Mouse (Mus musculus) liver, embryonic 14.5 days (tissue): ENCODE measurements around the gene Maml3. TPM values are rescaled to one million over a fixed set of nuclear protein-coding genes. Genes with fewer than 3 reads are reported as not detected.

ENCODE experiments used
- ATAC-seq: fragments of 200-750 bp; cut with Nextera tagmentation; 2 replicates; pipeline ENCODE4 v1.8.0; 2017; ENCODE audit warnings: moderate number of reproducible peaks, mild to moderate bottlenecking, moderate library complexity; ENCODE audit not compliant: insufficient read depth
- DNase-seq, 3 experiments: peaks; one replicate each; pipeline ENCODE4 v3.0.0-alpha.2; 2012 to 2013; ENCODE audit warnings: low read depth in 3 of 3, low spot score in 3 of 3
- H3K27ac ChIP-seq: fragments of 300-500 bp; sonication (generic); 2 replicates; pipeline ENCODE4 v1.5.1; 2014; ENCODE audit warnings: moderate library complexity, mild to moderate bottlenecking, control low read depth, inconsistent platforms
- H3K27me3 ChIP-seq: fragments of 300-500 bp; sonication (generic); 2 replicates; pipeline ENCODE4 v1.6.1; 2014; ENCODE audit warnings: mild to moderate bottlenecking, low read length, moderate library complexity; ENCODE audit not compliant: control insufficient read depth, insufficient read depth
- H3K36me3 ChIP-seq: fragments of 300-500 bp; sonication (generic); replicated peaks from 2 replicates; pipeline ENCODE4 v1.6.1; 2014; ENCODE audit warnings: low read depth; ENCODE audit not compliant: control insufficient read depth, insufficient read depth
- H3K4me1 ChIP-seq, 2 experiments: fragments of 200-500 bp in 1 of 2; fragments of 300-500 bp in 1 of 2; sonication (generic) in 1 of 2; replicated peaks; 2 replicates each; pipeline ENCODE4 v1.6.1; 2012 to 2014; ENCODE audit warnings: antibody characterized with exemption in 1 of 2, inconsistent platforms in 1 of 2, low read length in 1 of 2; ENCODE audit not compliant: control insufficient read depth in 2 of 2, insufficient read depth in 2 of 2
- H3K4me2 ChIP-seq: fragments of 300-500 bp; sonication (generic); 2 replicates; pipeline ENCODE4 v1.6.1; 2014; ENCODE audit warnings: low read depth, mild to moderate bottlenecking, control low read depth, moderate library complexity
- H3K4me3 ChIP-seq, 2 experiments: fragments of 200-500 bp in 1 of 2; fragments of 300-500 bp in 1 of 2; sonication (generic) in 1 of 2; 2 replicates each; pipeline ENCODE4 v1.5.1; 2012 to 2014; ENCODE audit warnings: low read depth in 2 of 2, low read length in 2 of 2, mild to moderate bottlenecking in 2 of 2, control low read depth in 1 of 2, inconsistent platforms in 1 of 2, moderate library complexity in 1 of 2; ENCODE audit not compliant: insufficient read depth in 1 of 2
- H3K9ac ChIP-seq: fragments of 300-500 bp; sonication (generic); replicated peaks from 2 replicates; pipeline ENCODE4 v1.6.1; 2014; ENCODE audit warnings: mild to moderate bottlenecking, control low read depth, moderate library complexity
- H3K9me3 ChIP-seq: fragments of 300-500 bp; sonication (generic); 2 replicates; pipeline ENCODE4 v1.6.1; 2016; ENCODE audit warnings: low read length, mixed read lengths; ENCODE audit not compliant: control insufficient read depth
- CTCF ChIP-seq: IDR thresholded peaks from 2 replicates; pipeline ENCODE4 v1.5.1; 2016; ENCODE audit warnings: antibody characterized with exemption, low read depth, control low read depth
- EP300 ChIP-seq: IDR thresholded peaks from 2 replicates; pipeline ENCODE4 v1.6.1; 2016; ENCODE audit warnings: antibody characterized with exemption, low read depth
- WGBS: fragments of 180-500 bp; shearing (Covaris S2); extraction: QIAGEN DNeasy Blood & Tissue Kit; methylation state at CpG from one replicate; pipeline ENCODE4 v1.1.7; 2014; ENCODE audit not compliant: insufficient replicate concordance; 5-methylcytosine and 5-hydroxymethylcytosine counted together
- polyA plus RNA-seq, 2 experiments: library from polyadenylated mRNA; depleted of rRNA in 1 of 2; stranded (reverse) in 1 of 2; unstranded in 1 of 2; fragments of >200 nt; fragmentation: Nextera tagmentation in 1 of 2; extraction: Ambion mirVana in 1 of 2; gene quantifications; 2 replicates each; pipeline versions ENCODE4 v1.2.1 to v1.2.3; 2012 to 2014

The Maml3 gene
- polyA plus RNA-seq, 2 experiments: 0.57 to 0.71 TPM

- no peaks in the 10 kb centered on the region for H3K9me3 ChIP-seq
- H3K27ac ChIP-seq: no peak overlapping the region
- no peaks in the 10 kb centered on the region for H3K36me3 ChIP-seq
- H3K4me3 ChIP-seq: no peak overlapping the region
- peaks cover 0 to 6% of the 10 kb centered on the region in 2 experiments; a peak in 2 of 4 replicates for H3K4me1 ChIP-seq
- no peaks in the 10 kb centered on the region for H3K27me3 ChIP-seq
- H3K9ac ChIP-seq: no peak overlapping the region
- 64% methylated on average over 6 of the region's 6 CpGs for WGBS
- no peak for DNase-seq
- no peak for TF ChIP-seq CTCF
- no peak for TF ChIP-seq EP300
- H3K4me2 ChIP-seq: no peak overlapping the region
- ATAC-seq: no peak
These were observed 132.3 kb downstream of the Maml3 start for GRCm38 (mm10) chr3:51972576-51972975.

- TF ChIP-seq CTCF (no peak), EP300 (no peak)
- Histone ChIP-seq H3K27ac (no peak overlapping the region), H3K27me3 (no peaks in the 10 kb centered on the region), H3K4me1 (peaks cover 0 to 7% of the 10 kb centered on the region in 2 experiments; a peak in 2 of 4 replicates), H3K9ac (no peak overlapping the region), H3K4me3 (no peak overlapping the region), H3K36me3 (no peaks in the 10 kb centered on the region), H3K4me2 (no peak overlapping the region), H3K9me3 (no peaks in the 10 kb centered on the region)
- 66% methylated on average over 2 of the region's 2 CpGs for WGBS
- ATAC-seq (no peak), DNase-seq (no peak)
These were observed 134.4 kb downstream of the Maml3 start for GRCm38 (mm10) chr3:51970489-51970888.

DNA sequence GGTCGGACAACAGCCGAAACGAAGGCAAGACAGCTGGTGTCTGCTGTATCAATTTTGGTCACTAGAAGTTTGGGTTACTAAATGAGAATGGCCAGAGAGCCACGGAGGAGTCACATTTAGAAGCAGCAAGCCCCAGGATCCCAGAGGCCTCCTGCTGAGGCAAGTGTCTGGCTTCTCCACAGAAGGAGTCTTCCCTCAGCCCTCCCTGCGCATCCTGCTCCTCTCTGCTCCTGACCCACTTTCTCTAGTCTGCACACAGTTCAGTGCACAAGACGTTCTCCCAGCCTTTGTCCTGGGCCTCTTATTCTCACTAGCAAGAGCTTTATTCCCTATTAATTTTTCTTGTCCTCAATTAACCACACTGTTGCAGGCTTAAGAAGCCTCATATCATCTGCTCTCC lies 135.4 kb downstream of the Maml3 start:
- Histone ChIP-seq H3K27ac (no peak overlapping the region), H3K4me3 (no peak overlapping the region), H3K36me3 (no peaks in the 10 kb centered on the region), H3K4me2 (no peak overlapping the region), H3K9me3 (no peaks in the 10 kb centered on the region), H3K9ac (no peak overlapping the region), H3K4me1 (peaks cover 0 to 10% of the 10 kb centered on the region in 2 experiments; a peak in 2 of 4 replicates), H3K27me3 (no peaks in the 10 kb centered on the region)
- DNase-seq (no peak), ATAC-seq (no peak)
- TF ChIP-seq EP300 (no peak), CTCF (no peak)
- 77% methylated on average over 6 of the region's 6 CpGs for WGBS

DNA sequence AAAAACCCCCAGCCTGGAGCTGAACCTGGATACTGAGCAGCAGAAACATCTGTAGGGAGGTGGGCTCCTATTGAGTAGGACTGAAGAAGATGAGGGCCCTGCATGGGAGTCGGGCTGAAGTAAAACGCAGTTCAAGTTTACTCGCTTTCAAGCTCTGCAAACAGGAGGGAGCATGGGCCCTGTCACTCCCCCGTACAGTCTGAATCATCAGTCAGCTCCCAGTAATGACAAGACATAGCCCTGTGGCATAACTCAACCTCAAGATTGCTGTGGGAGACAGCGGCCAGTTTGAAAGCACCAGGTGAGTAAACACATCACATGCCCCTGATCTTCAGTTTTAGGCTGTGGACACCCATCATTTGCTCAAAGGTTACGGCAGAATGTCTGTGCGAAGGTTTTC lies 139.0 kb downstream of the Maml3 start:
- Histone ChIP-seq H3K9me3 (no peaks in the 10 kb centered on the region), H3K4me1 (peaks cover 0 to 12% of the 10 kb centered on the region in 2 experiments; a peak in 2 of 4 replicates), H3K4me2 (no peak overlapping the region), H3K4me3 (no peak overlapping the region), H3K36me3 (no peaks in the 10 kb centered on the region), H3K27me3 (no peaks in the 10 kb centered on the region), H3K9ac (no peak overlapping the region), H3K27ac (no peak overlapping the region)
- ATAC-seq (no peak), DNase-seq (no peak)
- TF ChIP-seq CTCF (no peak), EP300 (no peak)
- 51% methylated on average over 7 of the region's 7 CpGs for WGBS

GRCm38 (mm10) chr3:51965436-51965835 lies 139.4 kb downstream of the Maml3 start:
- TF ChIP-seq CTCF (no peak), EP300 (no peak)
- Histone ChIP-seq H3K27ac (no peak overlapping the region), H3K9ac (no peak overlapping the region), H3K4me3 (no peak overlapping the region), H3K27me3 (no peaks in the 10 kb centered on the region), H3K9me3 (no peaks in the 10 kb centered on the region), H3K4me2 (no peak overlapping the region), H3K4me1 (peaks cover 0 to 12% of the 10 kb centered on the region in 2 experiments; a peak in 2 of 4 replicates), H3K36me3 (no peaks in the 10 kb centered on the region)
- ATAC-seq (no peak), DNase-seq (no peak)
- 20% methylated on average over 2 of the region's 2 CpGs for WGBS
